Mouse (Mus musculus) left cerebral cortex, adult 9 months (tissue): ENCODE measurements around the gene Med15.
A peak's percentile ranks its signal among the peaks of the same experiment; 100 is the strongest.

Source experiments
- DNase-seq, 2 experiments: peaks; one replicate each; pipeline ENCODE4 v3.0.0; 2022; ENCODE audit warnings: low spot score in 2 of 2

Med15 gene

GRCm38 (mm10) chr16:17732021-17732420 is 670 bp downstream of the Med15 start:
- DNase-seq, result no peak

- no peak for DNase-seq
Measured at GRCm38 (mm10) chr16:17729974-17730373, 2.7 kb downstream of the Med15 start.

GRCm38 (mm10) chr16:17727179-17727861 is 5.4 kb downstream of the Med15 start:
- peak in 1 of 2 experiments; percentile 21 for DNase-seq

GRCm38 (mm10) chr16:17724448-17724847 is 8.2 kb downstream of the Med15 start:
- DNase-seq, result no peak

GRCm38 (mm10) chr16:17723325-17723626 is 9.4 kb downstream of the Med15 start:
- no peak for DNase-seq

- DNase-seq, result peak; percentile 79 to 91
Measured at GRCm38 (mm10) chr16:17722461-17723324, 10.0 kb downstream of the Med15 start.

- DNase-seq, result peak in 1 of 2 experiments; percentile 30
Measured at GRCm38 (mm10) chr16:17721822-17722460, 10.8 kb downstream of the Med15 start.

GRCm38 (mm10) chr16:17721114-17721808 is 11.4 kb downstream of the Med15 start:
- no peak for DNase-seq

- no peak for DNase-seq
Measured at GRCm38 (mm10) chr16:17717791-17718190, 14.9 kb downstream of the Med15 start.

GRCm38 (mm10) chr16:17707541-17707940 is 25.1 kb downstream of the Med15 start:
- no peak for DNase-seq

GRCm38 (mm10) chr16:17701043-17701405 is 31.7 kb downstream of the Med15 start:
- no peak for DNase-seq

- DNase-seq, result no peak
Measured at GRCm38 (mm10) chr16:17700386-17701042, 32.2 kb downstream of the Med15 start.

GRCm38 (mm10) chr16:17694860-17695259 is 37.8 kb downstream of the Med15 start:
- no peak for DNase-seq

GRCm38 (mm10) chr16:17669886-17670285 is 62.8 kb downstream of the Med15 start:
- no peak for DNase-seq

GRCm38 (mm10) chr16:17665568-17665967 is 67.1 kb downstream of the Med15 start:
- DNase-seq, result no peak

- DNase-seq, result no peak
Measured at GRCm38 (mm10) chr16:17656212-17656871, 76.3 kb downstream of the Med15 start.

GRCm38 (mm10) chr16:17654188-17654795 is 78.4 kb downstream of the Med15 start:
- DNase-seq, result no peak

- DNase-seq, result no peak
Measured at GRCm38 (mm10) chr16:17653601-17654000, 79.1 kb downstream of the Med15 start.

GRCm38 (mm10) chr16:17652607-17653006 is 80.1 kb downstream of the Med15 start:
- no peak for DNase-seq

GRCm38 (mm10) chr16:17650711-17651110 is 82.0 kb downstream of the Med15 start:
- DNase-seq, result no peak
